Comparison of ENCODE assay signal across 7 mouse cellular contexts in genomic region chr16:18836468-18837208, GRCm38 (mm10). TPM values are rescaled to one million over a fixed set of nuclear protein-coding genes. Genes with fewer than 3 reads are reported as not detected.
DNase-seq lines count a peak whose midpoint lies in the region; ATAC-seq and TF ChIP-seq lines count a peak whose summit lies in the region.

TSS of gene 2510002D24Rik (plus strand) at chr16:18836578.
TSS of gene Gm28539 (plus strand) at chr16:18836584.

- H3K4me3 ChIP-seq in embryonic facial prominence, embryonic 10.5 days: peak within 1 kb of the TSS; percentile 95
- peak within 1 kb of the TSS; percentile 90 for H3K4me3 ChIP-seq in intestine, postnatal 0 days (ENCODE audit: low read depth, low read length)
- H3K4me3 ChIP-seq in midbrain, embryonic 12.5 days: peak within 1 kb of the TSS; percentile 88
- H3K4me3 ChIP-seq in small intestine, adult 2 months (ENCODE audit: low read depth, low read length): peak within 1 kb of the TSS; percentile 93

- peak; percentile 95 for DNase-seq in adrenal gland, postnatal 10 days
- DNase-seq in embryonic facial prominence, embryonic 10.5 days (ENCODE audit: low spot score): peak; percentile 92
- peak; percentile 84 for DNase-seq in gonadal fat pad, adult 2 months (ENCODE audit: low read depth)
- DNase-seq in left cerebral cortex, postnatal 4 days: peak; percentile 95

- intact Hi-C loops in left cerebral cortex, postnatal 4 days (cut with DNase I): no loop called here

- TF ChIP-seq CTCF in intestine, postnatal 0 days (IDR thresholded peaks at IDR 0.05; ENCODE audit: low read depth): no peak
- TF ChIP-seq CTCF in small intestine, adult 2 months (IDR thresholded peaks at IDR 0.05; ENCODE audit: extremely low read depth, insufficient read length, insufficient replicate concordance, low read depth, low read length): no peak

- no peaks in the 10 kb centered on the region for H3K9me3 ChIP-seq in embryonic facial prominence, embryonic 10.5 days
- H3K9me3 ChIP-seq in intestine, postnatal 0 days (ENCODE audit: control insufficient read depth): no peaks in the 10 kb centered on the region
- no peaks in the 10 kb centered on the region for H3K9me3 ChIP-seq in midbrain, embryonic 12.5 days

- TF ChIP-seq POLR2A in small intestine, adult 2 months (IDR thresholded peaks at IDR 0.05; ENCODE audit: low read depth, low read length): peak; percentile 72; the same call in 1 of the 2 replicates

- peak within 1 kb of the TSS; percentile 79 for H3K9ac ChIP-seq in intestine, postnatal 0 days (ENCODE audit: low read depth, low read length)
- peak within 1 kb of the TSS; percentile 82 for H3K9ac ChIP-seq in midbrain, embryonic 12.5 days (replicated peaks)

- H3K4me2 ChIP-seq in intestine, postnatal 0 days (replicated peaks; ENCODE audit: low read depth): peak within 1 kb of the TSS; percentile 83
- H3K4me2 ChIP-seq in midbrain, embryonic 12.5 days (replicated peaks): peak within 1 kb of the TSS; percentile 64

- peaks cover 5% of the 10 kb centered on the region; the same call in 1 of the 2 replicates for H3K4me1 ChIP-seq in embryonic facial prominence, embryonic 10.5 days
- no peaks in the 10 kb centered on the region for H3K4me1 ChIP-seq in intestine, postnatal 0 days (replicated peaks; ENCODE audit: control insufficient read depth, insufficient read depth, low read length)
- peaks cover 8% of the 10 kb centered on the region; the same call in 1 of the 2 replicates for H3K4me1 ChIP-seq in midbrain, embryonic 12.5 days
- peaks cover 3% of the 10 kb centered on the region; the same call in 1 of the 2 replicates for H3K4me1 ChIP-seq in small intestine, adult 2 months (ENCODE audit: control insufficient read depth, insufficient read depth, insufficient read length, low read length)

- no peaks in the 10 kb centered on the region for H3K27me3 ChIP-seq in embryonic facial prominence, embryonic 10.5 days (replicated peaks; ENCODE audit: low read depth, poor library complexity, severe bottlenecking)
- H3K27me3 ChIP-seq in intestine, postnatal 0 days (replicated peaks; ENCODE audit: control insufficient read depth, insufficient read depth, low read length): no peaks in the 10 kb centered on the region
- H3K27me3 ChIP-seq in midbrain, embryonic 12.5 days: no peaks in the 10 kb centered on the region
- no peaks in the 10 kb centered on the region for H3K27me3 ChIP-seq in small intestine, adult 2 months (ENCODE audit: control insufficient read depth, insufficient read depth, low read length)

- peak; percentile 99 for ATAC-seq in intestine, postnatal 0 days
- peak; percentile 98 for ATAC-seq in midbrain, embryonic 12.5 days (ENCODE audit: low FRiP score, low read depth)

- H3K27ac ChIP-seq in embryonic facial prominence, embryonic 10.5 days (replicated peaks): peak within 1 kb of the TSS; percentile 91
- peak within 1 kb of the TSS; percentile 89 for H3K27ac ChIP-seq in intestine, postnatal 0 days (ENCODE audit: low read depth, low read length)
- H3K27ac ChIP-seq in midbrain, embryonic 12.5 days (replicated peaks): peak within 1 kb of the TSS; percentile 20; the same call in 1 of the 2 replicates
- peak within 1 kb of the TSS; percentile 35; the same call in 1 of the 2 replicates for H3K27ac ChIP-seq in small intestine, adult 2 months (ENCODE audit: insufficient read depth, low read depth, low read length)

- H3K36me3 ChIP-seq in embryonic facial prominence, embryonic 10.5 days (replicated peaks): peaks cover 60% of the 10 kb centered on the region
- H3K36me3 ChIP-seq in intestine, postnatal 0 days (ENCODE audit: control insufficient read depth, insufficient read depth): peaks cover 36% of the 10 kb centered on the region
- H3K36me3 ChIP-seq in midbrain, embryonic 12.5 days: peaks cover 33% of the 10 kb centered on the region
- H3K36me3 ChIP-seq in small intestine, adult 2 months (ENCODE audit: control insufficient read depth, insufficient read depth, low read length): peaks cover 18% of the 10 kb centered on the region

- WGBS in embryonic facial prominence, embryonic 10.5 days: under 1% methylated on average over 46 of the region's 46 CpGs
- under 1% methylated on average over 46 of the region's 46 CpGs for WGBS in intestine, postnatal 0 days
- under 1% methylated on average over 46 of the region's 46 CpGs for WGBS in midbrain, embryonic 12.5 days
- 1% methylated on average over 46 of the region's 46 CpGs for WGBS in small intestine, adult 2 months

RNA-seq across cellular contexts. Expression of gene 2510002D24Rik, which starts in this region (rescaled TPM):
- total RNA-seq in adrenal gland, postnatal 10 days (2021): 10 to 100 TPM; 17.9 to 24.1 TPM
- 32.6 and 34.9 TPM in 2 replicates for polyA plus RNA-seq in embryonic facial prominence, embryonic 10.5 days (2016; fragmentation: Nextera tagmentation; extraction: Ambion mirVana)
- 54.1 and 57.3 TPM in 2 replicates for polyA plus RNA-seq in gonadal fat pad, adult 2 months (2012; rRNA removed)
- polyA plus RNA-seq in intestine, postnatal 0 days (2015; fragmentation: Nextera tagmentation; extraction: Ambion mirVana): 18.3 and 25.8 TPM in 2 replicates
- 10 to 100 TPM; 20.2 to 21.9 TPM for total RNA-seq in left cerebral cortex, postnatal 4 days (2021)
- 23.6 and 25.8 TPM in 2 replicates for polyA plus RNA-seq in midbrain, embryonic 12.5 days (2016; fragmentation: Nextera tagmentation; extraction: Ambion mirVana)
- 33.6 and 49.8 TPM in 2 replicates for polyA plus RNA-seq in small intestine, adult 2 months (2012; rRNA removed)

RNA-seq across cellular contexts. Expression of gene Gm28539, which starts in this region (rescaled TPM):
- under 1 TPM; 0.39 to 0.70 TPM for total RNA-seq in adrenal gland, postnatal 10 days (2021)
- not detected in 2 replicates for polyA plus RNA-seq in embryonic facial prominence, embryonic 10.5 days (2016; fragmentation: Nextera tagmentation; extraction: Ambion mirVana)
- 3.8 TPM in 1 of 2 replicates, not detected in the other for polyA plus RNA-seq in gonadal fat pad, adult 2 months (2012; rRNA removed)
- polyA plus RNA-seq in intestine, postnatal 0 days (2015; fragmentation: Nextera tagmentation; extraction: Ambion mirVana): not detected in 2 replicates
- total RNA-seq in left cerebral cortex, postnatal 4 days (2021): 10 to 100 TPM in 1 of 2 experiments, 1 to 10 TPM in 1; 8.9 to 14.3 TPM
- not detected in 2 replicates for polyA plus RNA-seq in midbrain, embryonic 12.5 days (2016; fragmentation: Nextera tagmentation; extraction: Ambion mirVana)
- polyA plus RNA-seq in small intestine, adult 2 months (2012; rRNA removed): not detected in 2 replicates

Comparison
In these comparisons a context has a peak if more than half of its experiments do, and no peak if none do; other contexts are left out.
1. Peak in every context shown above with its lines: DNase-seq, ATAC-seq, H3K4me3 ChIP-seq and H3K27ac ChIP-seq.
2. RNA of gene Gm28539 (total RNA-seq): 8.9 to 14.3 TPM in left cerebral cortex, postnatal 4 days; 0.39 to 0.70 TPM in adrenal gland, postnatal 10 days; every median in the first group is over 4 times any median in the second.
3. H3K27ac ChIP-seq: peak in every context shown above with its lines; median percentile 91 in embryonic facial prominence, embryonic 10.5 days; 89 in intestine, postnatal 0 days; 35 in small intestine, adult 2 months; 20 in midbrain, embryonic 12.5 days.